Mouse (Mus musculus) gastrocnemius, adult 18-20 months (tissue): ENCODE data around the gene Tmem161a. TPM values are rescaled to one million over a fixed set of nuclear protein-coding genes. Genes with fewer than 3 reads are reported as not detected.
"Not testable (repeated sequence)": the region's sequence is repeated elsewhere in the genome, so short reads cannot be mapped to it uniquely, and the experiment has no call there.

Source experiments
- DNase-seq: peaks from one replicate; pipeline ENCODE4 v3.0.0; 2021; ENCODE audit warnings: low spot score
- total RNA-seq, 2 experiments: library from RNA; stranded (reverse); gene quantifications; 2 replicates each; pipeline ENCODE4 v1.2.3; 2021

Gene Tmem161a
- total RNA-seq, 2 experiments from 2014 or later = 75.2 to 88.4 TPM

GRCm38 (mm10) chr8:70210538-70210937 lies 38.4 kb downstream of the Tmem161a start:
- DNase-seq = no peak

DNA sequence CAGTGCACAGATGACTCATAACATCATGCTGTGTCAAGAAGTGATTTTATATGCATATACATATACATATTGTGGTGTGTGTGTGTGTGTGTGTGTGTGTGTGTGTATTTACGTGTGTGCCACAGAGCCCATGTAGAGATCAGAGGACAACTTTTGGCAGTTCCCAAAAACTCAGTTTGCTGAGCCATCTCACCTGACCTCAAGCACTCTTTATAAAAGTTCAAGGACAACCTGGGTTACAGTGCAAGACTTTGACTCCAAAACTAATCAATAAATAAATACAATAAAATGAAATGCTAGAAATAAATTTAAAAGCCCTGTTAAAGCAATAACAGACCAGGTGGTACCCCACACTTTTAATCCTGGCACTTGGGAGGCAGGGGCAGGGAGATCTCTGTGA lies 39.1 kb downstream of the Tmem161a start:
- DNase-seq = no peak

DNA sequence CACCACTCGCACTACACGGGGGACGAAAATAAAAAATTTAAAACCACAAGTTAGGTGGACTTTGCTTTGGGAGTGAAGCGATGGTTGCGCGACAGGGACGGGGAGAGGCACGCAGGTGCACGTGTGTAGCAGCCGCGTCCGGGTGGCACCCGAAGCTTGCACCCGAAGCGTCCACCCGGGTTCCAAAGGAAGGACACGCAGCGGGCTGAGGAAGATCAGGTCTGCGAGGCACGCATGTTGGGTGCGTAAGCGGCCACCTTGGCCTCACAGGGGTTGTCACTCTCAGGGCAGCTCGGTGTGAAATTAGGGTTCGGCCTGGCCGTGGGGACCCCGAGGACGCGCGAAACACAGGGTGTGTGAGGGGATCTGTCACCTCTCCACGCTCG lies 39.6 kb downstream of the Tmem161a start:
- DNase-seq = peak; percentile 44

DNA sequence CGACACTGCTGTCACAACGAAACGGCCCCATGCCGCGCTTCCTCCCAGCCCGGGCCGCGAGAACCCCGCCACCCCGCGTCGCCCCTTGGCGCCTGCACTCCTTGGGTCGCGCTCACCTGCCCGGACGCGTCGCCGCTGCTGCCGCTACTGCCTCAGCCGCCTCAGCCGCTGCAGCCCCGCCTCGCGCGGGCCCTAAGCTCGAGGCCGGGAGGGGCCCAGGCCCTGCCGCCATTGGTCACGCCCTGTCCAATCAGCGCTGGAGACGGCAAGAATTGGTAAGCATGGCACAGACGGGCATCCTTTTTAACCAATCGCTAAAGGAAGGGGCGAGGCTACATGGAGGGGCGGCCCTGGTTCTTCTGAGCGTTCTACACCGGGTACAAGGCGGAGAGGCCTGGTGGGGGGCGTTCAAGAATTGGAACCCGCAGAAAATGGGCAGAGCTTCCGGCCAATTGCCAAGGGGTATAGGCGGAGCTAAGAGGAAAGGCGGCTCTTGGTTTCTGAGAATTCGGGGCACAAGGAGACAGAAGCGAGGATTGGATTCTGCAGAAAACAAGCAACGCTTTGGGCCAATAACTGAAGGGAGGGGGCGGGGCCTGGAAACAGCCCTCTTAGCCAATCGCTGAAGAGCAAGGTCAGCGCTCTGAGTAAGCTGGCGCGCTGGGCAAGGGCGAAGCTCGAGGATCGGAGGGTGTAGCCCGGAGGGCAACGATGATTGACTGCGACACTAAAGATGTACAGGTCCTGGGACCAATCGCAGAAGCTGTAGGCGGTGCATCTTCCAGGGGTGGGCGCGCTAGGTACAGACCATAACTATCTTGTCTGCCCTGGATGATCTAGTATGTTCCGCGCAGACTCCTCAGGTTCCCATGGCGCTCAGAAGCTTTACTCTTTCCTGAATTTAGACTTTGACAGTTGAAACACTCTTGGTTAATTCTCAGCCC lies 40.2 kb downstream of the Tmem161a start, which contains the start of gene Slc25a42:
TSS of gene Slc25a42 (minus strand) at position 194 of the 944 bp plus-strand sequence.
- peak; percentile 99 for DNase-seq

DNA sequence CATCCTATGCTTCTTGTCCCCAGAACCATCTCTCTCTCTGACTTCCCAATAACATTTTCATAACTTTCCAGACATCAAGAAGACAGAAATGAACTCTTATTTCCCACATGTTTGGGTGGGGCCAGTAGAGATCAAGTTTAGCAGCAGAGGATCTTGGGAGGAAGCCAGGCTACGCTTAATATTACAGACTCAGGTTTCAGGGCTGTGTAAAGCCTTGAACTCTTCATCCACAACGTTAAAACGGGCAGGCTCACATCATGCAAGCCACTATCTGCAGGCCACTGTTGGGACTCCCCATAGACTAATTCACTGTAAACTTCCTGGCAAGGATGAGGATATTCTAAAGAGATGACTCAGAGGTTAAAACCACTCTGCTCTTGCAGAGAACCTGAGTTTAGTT lies 42.3 kb downstream of the Tmem161a start:
- no peak for DNase-seq

GRCm38 (mm10) chr8:70215092-70215491 lies 42.9 kb downstream of the Tmem161a start:
- DNase-seq = no peak

DNA sequence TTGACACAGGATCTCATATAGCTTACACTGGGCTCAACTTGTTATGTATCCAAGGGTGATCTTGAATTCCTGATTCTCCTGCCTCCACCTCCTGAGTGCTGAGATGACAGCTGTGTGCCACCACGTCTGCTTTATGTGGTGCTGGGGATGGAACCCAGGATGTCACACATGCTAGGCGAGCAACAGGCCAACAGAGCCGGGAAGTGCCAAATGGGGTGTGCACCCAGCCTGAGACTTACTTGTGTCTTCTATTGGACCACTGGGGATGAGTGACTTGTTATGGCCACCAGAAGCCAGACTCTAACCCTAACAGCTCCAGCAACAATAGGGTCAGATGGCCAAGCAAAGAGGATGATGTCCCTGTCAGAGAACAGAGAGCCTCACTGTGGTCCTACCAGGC lies 44.0 kb downstream of the Tmem161a start:
- not testable (repeated sequence) for DNase-seq

DNA sequence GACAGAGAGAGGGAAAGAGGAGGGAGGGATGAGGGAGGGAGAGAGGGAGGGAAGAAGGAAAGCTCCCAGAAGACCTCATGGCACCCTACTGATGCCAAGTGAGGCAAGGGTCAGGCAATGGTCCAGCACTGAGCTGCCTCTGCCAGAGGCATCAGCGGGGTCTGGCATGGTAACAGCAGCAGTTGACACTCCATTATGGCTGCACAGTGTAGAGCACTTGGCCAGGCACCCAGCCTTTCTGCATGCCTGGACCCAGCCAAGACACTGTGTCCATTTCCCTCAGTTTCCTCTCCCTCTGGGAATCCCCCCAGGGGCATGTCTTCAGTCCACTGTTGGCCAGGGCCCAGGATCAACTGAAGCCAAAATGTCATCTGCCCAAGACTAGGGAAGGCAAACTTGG lies 44.4 kb downstream of the Tmem161a start:
- DNase-seq = peak; percentile 89

- no peak for DNase-seq
Observed at GRCm38 (mm10) chr8:70217441-70217840, 45.3 kb downstream of the Tmem161a start.

DNA sequence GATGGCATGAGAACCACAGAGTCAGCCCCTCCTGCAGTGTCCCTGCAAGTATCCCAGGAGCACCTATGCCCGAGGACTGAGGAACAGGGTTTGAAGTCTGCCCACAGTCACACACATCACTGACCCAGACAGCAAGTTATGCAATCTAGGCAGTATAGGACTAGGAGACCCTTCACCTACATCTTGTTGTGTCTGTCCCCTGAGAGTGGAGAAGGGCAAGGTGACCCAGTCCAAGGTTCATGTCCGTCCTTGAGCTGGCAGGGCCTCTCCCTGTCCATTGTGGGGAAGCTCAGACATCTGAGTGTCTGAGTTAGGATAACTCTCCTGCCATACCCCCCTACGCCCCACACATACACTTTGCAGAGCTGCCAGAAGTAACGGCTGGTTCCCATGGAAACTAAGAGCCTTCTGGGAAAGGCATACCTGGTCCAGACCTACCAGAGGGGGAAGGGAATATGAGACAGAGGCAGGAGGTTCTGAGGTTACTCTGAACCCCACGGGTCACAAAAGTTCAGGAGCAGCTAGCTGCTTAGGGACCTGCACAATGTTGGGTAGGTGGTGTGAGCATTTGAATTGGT lies 47.0 kb downstream of the Tmem161a start:
- DNase-seq = no peak

DNA sequence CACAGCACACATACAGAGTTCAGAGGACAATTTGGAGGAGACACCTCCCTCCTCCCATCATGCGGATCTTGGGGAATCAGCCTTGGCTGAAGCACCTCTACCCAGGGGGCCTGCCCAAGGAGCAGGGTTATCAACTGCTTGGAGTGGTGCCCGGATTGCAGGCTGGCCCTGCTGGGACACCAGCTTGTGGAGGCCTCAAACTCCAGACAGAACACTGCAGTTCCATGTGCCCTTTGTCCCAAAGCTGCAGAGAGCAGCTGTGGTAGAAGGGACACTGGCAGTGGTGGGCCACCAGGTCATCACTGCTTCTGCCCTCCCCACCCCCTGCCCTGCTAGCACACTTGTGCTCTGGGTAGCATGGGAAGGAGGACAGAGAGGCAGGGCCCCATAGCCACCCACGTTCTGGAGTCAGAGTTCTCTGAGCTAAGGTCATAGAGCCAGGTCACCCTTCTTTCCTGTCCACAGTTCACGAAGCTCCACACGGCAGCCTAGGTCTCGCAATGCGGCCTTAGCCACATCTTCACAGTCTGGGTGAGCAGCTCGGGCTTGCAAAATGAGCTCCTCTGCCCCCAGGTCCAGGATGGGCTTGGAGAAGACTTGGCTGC lies 48.2 kb downstream of the Tmem161a start:
- no peak for DNase-seq

GRCm38 (mm10) chr8:70220911-70221310 lies 48.8 kb downstream of the Tmem161a start:
- DNase-seq = no peak

DNA sequence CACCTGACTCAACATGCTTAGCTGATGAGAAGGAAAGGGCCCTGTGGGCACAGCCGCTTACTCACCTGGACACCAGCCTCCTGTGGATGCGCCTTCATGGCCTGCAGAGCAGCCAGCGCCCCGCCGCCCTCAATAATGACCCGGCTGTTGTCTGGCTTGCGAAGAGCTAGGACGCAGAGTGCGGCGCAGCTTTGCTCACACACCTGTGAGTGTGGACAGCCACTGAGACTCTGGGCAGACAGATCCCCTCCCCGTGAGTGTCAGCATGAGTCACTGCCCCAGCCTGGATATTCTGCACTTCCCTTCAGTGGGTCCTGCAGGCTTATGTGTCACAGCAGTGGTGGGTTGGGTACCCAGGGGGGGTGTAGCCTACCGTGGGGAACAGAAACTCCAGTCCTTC lies 49.9 kb downstream of the Tmem161a start:
- no peak for DNase-seq

DNA sequence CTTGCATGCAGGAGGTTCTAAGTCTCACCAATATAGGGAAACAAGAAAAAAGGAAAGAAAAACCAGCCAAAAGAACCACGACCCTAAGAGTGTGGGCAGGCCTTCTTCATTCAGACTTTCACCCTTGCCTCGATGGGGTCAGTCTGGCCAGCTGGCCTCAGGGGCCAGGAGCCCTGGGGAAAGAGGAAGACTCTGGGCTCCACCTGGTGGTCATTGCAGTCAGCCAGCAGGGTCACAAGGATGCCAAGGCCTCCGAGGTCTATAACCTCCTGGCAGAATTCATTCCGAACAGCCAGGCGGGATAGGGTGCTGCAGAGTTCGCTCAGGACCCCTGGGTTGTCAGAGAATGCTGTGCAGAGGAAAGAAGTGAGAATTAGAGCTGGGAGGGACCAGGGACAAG lies 51.2 kb downstream of the Tmem161a start:
- peak; percentile 70 for DNase-seq

- no peak for DNase-seq
Observed at GRCm38 (mm10) chr8:70227997-70228396, 55.8 kb downstream of the Tmem161a start.

GRCm38 (mm10) chr8:70230837-70231236 lies 58.7 kb downstream of the Tmem161a start:
- no peak for DNase-seq

Other genes with a start within 250 kb of the Tmem161a start
- gene Gatad2a, start 176.0 kb upstream of the Tmem161a start, total RNA-seq = 10 to 100 TPM; 28.6 to 38.8 TPM
- 10 to 100 TPM; 21.7 to 22.5 TPM for gene Mau2, start 129.6 kb upstream of the Tmem161a start, total RNA-seq
- 10 to 100 TPM; 16.1 to 19.5 TPM for gene Sugp1, start 129.5 kb upstream of the Tmem161a start, total RNA-seq
- under 1 TPM; 0.62 to 0.64 TPM for gene Tm6sf2, start 99.4 kb upstream of the Tmem161a start, total RNA-seq
- not detected for gene Hapln4, start 88.9 kb upstream of the Tmem161a start, total RNA-seq
- not detected for gene Ncan, start 51.5 kb upstream of the Tmem161a start, total RNA-seq
- 1 to 10 TPM; 4.5 to 4.9 TPM for gene Nr2c2ap, start 41.0 kb upstream of the Tmem161a start, total RNA-seq
- 1 to 10 TPM; 7.4 to 9.1 TPM for gene Rfxank, start 33.2 kb upstream of the Tmem161a start, total RNA-seq
- gene Borcs8, start 32.9 kb upstream of the Tmem161a start, total RNA-seq = 10 to 100 TPM; 13.4 to 15.0 TPM
- under 1 TPM; 0.23 to 0.28 TPM for gene Mef2b, start 32.6 kb upstream of the Tmem161a start, total RNA-seq
- 10 to 100 TPM; 26.7 to 31.1 TPM for gene Slc25a42, start 39.9 kb downstream of the Tmem161a start, total RNA-seq
- gene Sugp2, start 61.9 kb downstream of the Tmem161a start, total RNA-seq = 10 to 100 TPM; 37.4 to 49.4 TPM
- gene Armc6, start 62.1 kb downstream of the Tmem161a start, total RNA-seq = 1 to 10 TPM; 6.9 to 7.9 TPM
- 1 to 10 TPM; 2.9 to 3.8 TPM for gene Homer3, start 110.5 kb downstream of the Tmem161a start, total RNA-seq
- 10 to 100 TPM; 27.4 to 28.6 TPM for gene Ddx49, start 130.1 kb downstream of the Tmem161a start, total RNA-seq
- gene Cope, start 130.2 kb downstream of the Tmem161a start, total RNA-seq = 100 to 1,000 TPM; 133 to 135 TPM
- 10 to 100 TPM; 13.4 to 15.9 TPM for gene Cers1, start 143.4 kb downstream of the Tmem161a start, total RNA-seq
- 1 to 10 TPM; 1.9 to 2.1 TPM for gene Gdf1, start 157.5 kb downstream of the Tmem161a start, total RNA-seq
- gene Upf1, start 180.9 kb downstream of the Tmem161a start, total RNA-seq = 10 to 100 TPM; 29.8 to 31.1 TPM
- 10 to 100 TPM in 1 of 2 experiments, 1 to 10 TPM in 1; 6.9 to 14.9 TPM for gene Comp, start 201.2 kb downstream of the Tmem161a start, total RNA-seq